Mouse (Mus musculus) forebrain, embryonic 14.5 days (tissue): ENCODE measurements at regions not wholly inside any gene's neighbourhood (a gene's known extent, or its start where the extent isn't known, plus 50 kb on each side); places are given as distances from the start of the nearest gene placed in this dataset.

ENCODE experiments used
- ATAC-seq: fragments of 200-750 bp; cut with Nextera tagmentation; 2 replicates; pipeline ENCODE4 v1.8.0; 2017; ENCODE audit warnings: mild to moderate bottlenecking, moderate library complexity
- DNase-seq: peaks from one replicate; pipeline ENCODE4 v3.0.0-alpha.2; 2015; ENCODE audit warnings: low spot score
- H3K27ac ChIP-seq: fragments of 300-500 bp; sonication (generic); 2 replicates; pipeline ENCODE4 v1.5.1; 2014; ENCODE audit warnings: low read depth, mild to moderate bottlenecking, control low read depth, low read length, moderate library complexity
- H3K27me3 ChIP-seq: fragments of 300-500 bp; sonication (generic); replicated peaks from 2 replicates; pipeline ENCODE4 v1.6.1; 2014; ENCODE audit warnings: low read length, control low read depth, mixed read lengths; ENCODE audit not compliant: control insufficient read depth, insufficient read depth
- H3K36me3 ChIP-seq: fragments of 300-500 bp; sonication (generic); 2 replicates; pipeline ENCODE4 v1.6.1; 2014; ENCODE audit warnings: low read length, control low read depth; ENCODE audit not compliant: control insufficient read depth, insufficient read depth
- H3K4me1 ChIP-seq: fragments of 300-500 bp; sonication (generic); 2 replicates; pipeline ENCODE4 v1.6.1; 2014; ENCODE audit warnings: antibody characterized with exemption, low read length, control low read depth; ENCODE audit not compliant: control insufficient read depth, insufficient read depth
- H3K4me2 ChIP-seq: fragments of 300-500 bp; sonication (generic); 2 replicates; pipeline ENCODE4 v1.6.1; 2014; ENCODE audit warnings: mild to moderate bottlenecking, control low read depth, low read length
- H3K4me3 ChIP-seq: fragments of 300-500 bp; sonication (generic); 2 replicates; pipeline ENCODE4 v1.5.1; 2014; ENCODE audit warnings: low read depth, low read length, control low read depth
- H3K9ac ChIP-seq: fragments of 300-500 bp; sonication (generic); 2 replicates; pipeline ENCODE4 v1.6.1; 2014; ENCODE audit warnings: mild to moderate bottlenecking, low read length, control low read depth, moderate library complexity
- H3K9me3 ChIP-seq: fragments of 300-500 bp; sonication (generic); replicated peaks from 2 replicates; pipeline ENCODE4 v1.6.1; 2016; ENCODE audit warnings: low read length, control low read depth, mixed read lengths; ENCODE audit not compliant: control insufficient read depth
- WGBS: fragments of 180-500 bp; shearing (Covaris S2); extraction: QIAGEN DNeasy Blood & Tissue Kit; methylation state at CpG from one replicate; pipeline ENCODE4 v1.1.7; 2014; 5-methylcytosine and 5-hydroxymethylcytosine counted together

DNA sequence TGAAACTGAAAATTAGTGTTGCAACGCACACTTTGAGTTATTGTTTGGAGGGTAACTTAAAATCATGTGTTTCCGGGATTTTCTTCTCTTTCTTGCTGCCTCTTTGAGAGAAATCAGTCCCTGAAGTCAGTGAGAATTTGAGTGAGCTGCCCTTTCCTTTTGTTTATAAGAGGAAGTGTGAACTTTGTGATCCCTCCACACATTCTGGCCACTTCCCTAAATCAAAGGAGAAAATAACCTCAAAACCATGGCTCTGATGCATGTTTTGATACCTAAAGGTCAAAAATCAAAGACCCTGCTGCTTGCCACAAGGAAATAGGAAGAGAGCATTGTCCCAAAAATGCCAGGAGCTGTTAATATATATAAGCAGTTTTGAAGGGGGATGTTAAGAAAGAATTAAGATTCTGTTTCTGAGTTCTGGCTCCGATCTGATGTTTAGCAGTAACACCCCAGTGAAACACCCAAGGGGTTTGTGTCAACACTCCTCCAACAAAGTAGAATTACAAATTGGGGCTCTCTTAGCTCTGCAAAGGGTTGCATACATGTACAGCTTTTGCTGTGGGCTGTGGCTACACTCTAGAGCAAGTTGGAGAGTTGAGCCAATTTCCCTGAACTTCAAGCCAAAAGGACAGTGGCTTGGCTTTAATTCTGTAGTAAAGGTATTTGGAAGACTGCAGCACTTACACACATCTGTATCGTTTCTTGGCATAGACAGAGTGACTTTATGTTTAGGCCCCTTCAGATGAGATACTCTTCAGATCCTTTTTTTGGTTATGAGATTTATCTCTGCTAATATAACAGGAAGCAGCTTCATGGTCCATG, 97.5 kb upstream of the Marcks start:
- H3K9ac ChIP-seq: no peak overlapping the region
- H3K4me2 ChIP-seq: no peak overlapping the region
- no peaks in the 10 kb centered on the region for H3K9me3 ChIP-seq
- no peak overlapping the region for H3K27ac ChIP-seq
- peaks cover 3% of the 10 kb centered on the region; the same call in 1 of the 2 replicates for H3K4me1 ChIP-seq
- H3K27me3 ChIP-seq: no peaks in the 10 kb centered on the region
- 90% methylated on average over 4 of the region's 4 CpGs for WGBS
- no peak overlapping the region for H3K4me3 ChIP-seq
- ATAC-seq (no peak), DNase-seq (no peak)
- H3K36me3 ChIP-seq: no peaks in the 10 kb centered on the region

DNA sequence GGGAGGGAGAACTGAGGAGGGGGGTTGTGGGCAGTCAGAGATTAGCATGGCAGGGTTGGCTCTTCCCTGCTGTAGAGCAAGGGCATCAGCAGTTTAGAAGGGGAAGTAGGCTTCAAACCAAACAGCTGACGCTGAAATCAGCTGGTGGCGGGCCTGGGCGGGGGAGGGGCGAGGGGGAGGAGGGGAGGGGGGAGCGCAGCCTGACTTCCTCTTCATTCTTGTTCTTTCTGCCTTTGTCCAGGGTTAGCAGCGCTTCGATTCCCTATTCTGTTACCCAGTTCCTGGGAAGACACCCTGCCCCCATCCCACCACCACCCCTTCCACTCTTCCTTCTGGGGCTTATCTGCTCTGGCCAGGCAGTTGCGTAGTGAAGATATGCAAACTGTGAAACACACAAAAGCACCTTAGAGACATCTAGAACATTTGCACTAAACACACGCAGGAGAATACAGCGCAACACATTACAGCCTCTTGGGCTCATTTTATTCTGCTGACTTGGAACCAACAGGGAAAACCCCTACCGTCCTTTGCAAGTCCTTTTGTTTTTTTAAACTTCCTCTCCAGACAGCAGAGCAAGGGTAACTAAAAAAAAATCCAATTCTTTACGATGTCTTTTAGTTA, 93.3 kb upstream of the Marcks start:
- H3K4me3 ChIP-seq: no peak overlapping the region
- no peaks in the 10 kb centered on the region for H3K27me3 ChIP-seq
- H3K9ac ChIP-seq: no peak overlapping the region
- no peak overlapping the region for H3K27ac ChIP-seq
- WGBS: 25% methylated on average over 8 of the region's 12 CpGs
- ATAC-seq: peak; percentile 81
- H3K36me3 ChIP-seq: no peaks in the 10 kb centered on the region
- peak; percentile 48 for DNase-seq
- H3K9me3 ChIP-seq: no peaks in the 10 kb centered on the region
- H3K4me1 ChIP-seq: peaks cover 3% of the 10 kb centered on the region; the same call in 1 of the 2 replicates
- peak overlapping the region; percentile 32 for H3K4me2 ChIP-seq

DNA sequence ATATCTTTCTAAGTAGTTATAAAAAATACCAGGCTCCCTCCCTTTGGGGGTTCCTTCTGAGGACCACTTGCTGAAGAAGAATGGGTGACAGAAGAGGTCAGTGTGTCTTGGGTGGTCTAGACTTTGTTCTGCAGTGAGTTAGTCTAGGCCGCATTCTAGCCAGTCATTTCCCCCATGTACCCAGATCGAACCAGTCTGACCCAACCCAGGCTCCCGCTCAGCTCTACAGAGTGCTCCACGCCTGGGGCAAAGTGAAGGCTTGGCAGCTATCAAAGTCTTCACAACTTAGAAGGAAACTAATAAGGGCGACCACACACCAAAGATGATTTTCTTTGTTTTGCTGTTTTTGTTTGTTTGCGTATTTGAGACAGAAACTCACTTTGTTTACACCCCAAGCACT, 92.4 kb upstream of the Marcks start:
- no peak overlapping the region for H3K4me3 ChIP-seq
- no peak overlapping the region for H3K9ac ChIP-seq
- peaks cover 3% of the 10 kb centered on the region; the same call in 1 of the 2 replicates for H3K4me1 ChIP-seq
- H3K27ac ChIP-seq: no peak overlapping the region
- no peak overlapping the region for H3K4me2 ChIP-seq
- 85% methylated on average over 6 of the region's 6 CpGs for WGBS
- H3K36me3 ChIP-seq: no peaks in the 10 kb centered on the region
- no peaks in the 10 kb centered on the region for H3K27me3 ChIP-seq
- 0 out of 2 replicates have a peak, but pooled peaks have one; percentile 49 for ATAC-seq
- no peak for DNase-seq
- no peaks in the 10 kb centered on the region for H3K9me3 ChIP-seq

DNA sequence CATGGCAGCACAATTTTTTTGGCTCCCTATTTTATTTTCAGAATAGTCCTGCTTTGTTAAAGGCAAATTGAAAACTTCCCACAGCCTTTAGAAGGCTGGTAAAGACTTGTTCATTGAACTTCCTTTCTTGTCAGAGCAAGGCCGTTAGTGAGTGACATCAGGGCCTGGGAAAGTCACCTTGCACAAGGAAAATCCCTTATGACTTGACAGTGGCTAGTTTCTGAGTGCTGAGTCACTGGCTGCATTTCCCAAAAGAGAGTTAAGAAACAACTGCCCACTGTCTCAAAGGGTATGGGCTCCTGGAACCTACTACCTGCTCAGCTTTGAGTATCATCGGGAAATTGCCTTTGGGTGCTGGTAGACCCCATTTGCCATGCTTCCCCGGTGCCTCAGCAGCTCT, 89.2 kb upstream of the Marcks start:
- H3K27ac ChIP-seq: no peak overlapping the region
- H3K9me3 ChIP-seq: no peaks in the 10 kb centered on the region
- no peak overlapping the region for H3K4me3 ChIP-seq
- no peak overlapping the region for H3K4me2 ChIP-seq
- H3K4me1 ChIP-seq: peaks cover 3% of the 10 kb centered on the region; the same call in 1 of the 2 replicates
- no peak overlapping the region for H3K9ac ChIP-seq
- no peaks in the 10 kb centered on the region for H3K36me3 ChIP-seq
- no peak for ATAC-seq
- no peaks in the 10 kb centered on the region for H3K27me3 ChIP-seq
- WGBS: 77% methylated on average over 3 of the region's 3 CpGs
- DNase-seq: no peak

DNA sequence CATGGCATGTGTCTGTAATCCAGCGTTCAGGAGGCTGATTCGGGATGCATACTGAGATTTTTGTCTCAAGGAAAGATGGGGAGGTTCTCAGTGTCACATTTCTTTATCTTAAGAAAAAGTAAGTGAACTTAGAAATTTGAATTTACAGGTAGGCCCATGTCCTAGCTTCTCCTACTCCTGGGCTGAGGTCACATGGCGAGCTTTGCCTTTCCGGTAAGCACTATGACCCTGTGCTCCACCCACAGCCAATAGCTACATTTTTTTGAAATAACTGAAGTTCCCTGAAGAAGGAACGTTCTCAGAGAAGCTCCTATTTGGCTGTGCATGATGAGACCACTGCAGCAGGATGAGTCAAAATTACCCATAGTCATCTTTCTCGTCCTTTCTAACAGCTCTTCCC, 83.0 kb upstream of the Marcks start:
- no peak for ATAC-seq
- no peak overlapping the region for H3K4me3 ChIP-seq
- H3K27me3 ChIP-seq: no peaks in the 10 kb centered on the region
- no peaks in the 10 kb centered on the region for H3K36me3 ChIP-seq
- H3K4me1 ChIP-seq: no peaks in the 10 kb centered on the region
- H3K9ac ChIP-seq: no peak overlapping the region
- no peak overlapping the region for H3K4me2 ChIP-seq
- no peak for DNase-seq
- WGBS: 95% methylated on average over 6 of the region's 6 CpGs
- no peak overlapping the region for H3K27ac ChIP-seq
- no peaks in the 10 kb centered on the region for H3K9me3 ChIP-seq

DNA sequence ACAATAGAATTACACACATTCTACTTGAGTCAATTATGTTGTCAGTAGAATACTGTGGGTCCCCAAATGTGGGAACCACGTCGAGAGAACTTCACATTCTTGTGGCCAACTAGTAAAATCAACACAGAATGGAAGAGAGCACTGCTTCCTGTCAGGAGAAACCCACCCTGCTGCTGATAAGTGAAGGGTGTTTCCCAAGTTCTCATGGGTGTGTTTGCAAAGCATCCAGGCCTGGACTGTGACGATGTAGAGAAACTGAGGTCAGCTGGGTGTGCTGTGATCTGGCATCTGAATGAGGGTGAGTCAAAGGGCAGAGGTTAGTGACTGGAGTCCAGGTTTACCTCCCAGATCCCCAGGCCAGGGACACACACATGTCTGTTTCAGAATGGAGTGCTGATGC, 81.7 kb upstream of the Marcks start:
- Histone ChIP-seq H3K36me3 (no peaks in the 10 kb centered on the region), H3K4me2 (no peak overlapping the region), H3K27me3 (no peaks in the 10 kb centered on the region), H3K9ac (no peak overlapping the region), H3K4me1 (no peaks in the 10 kb centered on the region), H3K9me3 (no peaks in the 10 kb centered on the region), H3K27ac (no peak overlapping the region), H3K4me3 (no peak overlapping the region)
- 78% methylated on average over 3 of the region's 3 CpGs for WGBS
- ATAC-seq (no peak), DNase-seq (no peak)

DNA sequence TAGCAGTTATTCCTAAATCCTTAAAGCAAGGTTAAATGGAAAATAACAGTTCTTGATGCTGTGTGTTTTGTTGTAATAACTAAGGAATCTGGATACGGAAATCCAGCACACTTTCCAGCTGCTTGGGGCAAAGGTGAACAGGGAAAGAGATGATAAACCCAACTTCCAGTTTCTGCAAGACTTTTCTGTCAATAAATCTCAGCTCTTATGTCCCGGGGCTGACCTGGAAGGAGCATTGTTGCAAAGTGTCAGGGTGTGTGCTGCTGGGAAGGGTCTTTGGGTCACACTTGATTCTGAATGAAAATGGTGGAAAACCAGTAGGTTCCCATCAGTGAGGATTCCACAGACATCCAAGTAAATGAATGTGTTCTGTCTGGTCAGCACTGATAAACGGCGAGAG, 81.2 kb upstream of the Marcks start:
- no peaks in the 10 kb centered on the region for H3K36me3 ChIP-seq
- H3K9ac ChIP-seq: no peak overlapping the region
- H3K4me3 ChIP-seq: no peak overlapping the region
- H3K4me2 ChIP-seq: no peak overlapping the region
- 88% methylated on average over 4 of the region's 4 CpGs for WGBS
- DNase-seq (no peak), ATAC-seq (no peak)
- no peaks in the 10 kb centered on the region for H3K9me3 ChIP-seq
- H3K27ac ChIP-seq: no peak overlapping the region
- no peaks in the 10 kb centered on the region for H3K4me1 ChIP-seq
- H3K27me3 ChIP-seq: no peaks in the 10 kb centered on the region

DNA sequence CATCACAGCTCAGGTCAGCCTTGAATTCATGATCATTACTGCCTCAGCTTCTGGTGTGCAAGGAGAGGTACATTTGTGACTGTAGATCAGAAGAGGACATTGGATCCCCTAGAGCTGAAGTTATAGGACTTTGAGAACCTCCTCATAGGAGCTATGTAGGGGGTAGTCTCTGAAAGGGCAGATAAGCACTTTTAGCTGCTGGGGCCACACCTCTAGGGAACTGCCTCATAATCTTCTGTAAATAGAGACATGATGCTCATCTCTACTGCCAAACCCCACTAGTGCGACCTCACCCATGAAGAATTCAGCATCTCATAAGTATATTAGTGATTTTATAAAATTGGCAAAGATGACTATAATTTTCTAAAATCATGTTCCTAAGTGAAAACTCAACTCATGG, 80.7 kb upstream of the Marcks start:
- H3K4me1 ChIP-seq: no peaks in the 10 kb centered on the region
- no peak overlapping the region for H3K27ac ChIP-seq
- DNase-seq: no peak
- no peak for ATAC-seq
- no peaks in the 10 kb centered on the region for H3K36me3 ChIP-seq
- 93% methylated on average over 1 of the region's 1 CpGs for WGBS
- H3K9ac ChIP-seq: no peak overlapping the region
- no peaks in the 10 kb centered on the region for H3K27me3 ChIP-seq
- H3K4me2 ChIP-seq: no peak overlapping the region
- H3K9me3 ChIP-seq: no peaks in the 10 kb centered on the region
- no peak overlapping the region for H3K4me3 ChIP-seq

DNA sequence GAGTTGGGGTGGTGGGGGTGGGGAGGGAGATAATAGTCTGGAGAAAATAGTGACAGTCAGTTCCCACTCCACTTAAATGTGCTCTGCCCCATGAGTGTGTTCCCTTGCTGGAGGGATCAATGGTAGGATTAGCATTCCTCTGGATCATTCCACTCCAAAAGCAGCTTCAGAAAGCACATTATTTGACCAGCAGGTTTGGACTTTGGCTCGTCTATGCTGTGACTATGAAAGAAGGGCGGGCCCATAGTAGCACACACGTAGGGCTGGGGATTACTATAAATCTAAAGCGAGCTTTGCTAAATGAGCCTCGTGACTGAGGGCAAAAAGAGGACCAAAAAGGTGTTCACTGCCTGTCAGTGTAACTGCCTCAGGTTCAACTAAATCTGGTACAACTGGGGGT, 75.9 kb upstream of the Marcks start:
- no peak for DNase-seq
- H3K27ac ChIP-seq: no peak overlapping the region
- no peaks in the 10 kb centered on the region for H3K9me3 ChIP-seq
- no peaks in the 10 kb centered on the region for H3K36me3 ChIP-seq
- H3K4me3 ChIP-seq: no peak overlapping the region
- no peaks in the 10 kb centered on the region for H3K4me1 ChIP-seq
- no peak overlapping the region for H3K9ac ChIP-seq
- 19% methylated on average over 5 of the region's 5 CpGs for WGBS
- H3K27me3 ChIP-seq: no peaks in the 10 kb centered on the region
- ATAC-seq: no peak
- H3K4me2 ChIP-seq: no peak overlapping the region
